Mouse (Mus musculus) kidney, postnatal 25 days (tissue): ENCODE data around the gene Dclk1.

Source experiments
- DNase-seq, 2 experiments: peaks; one replicate each; pipeline ENCODE4 v3.0.0; 2021; ENCODE audit warnings: mixed read lengths in 2 of 2

Gene Dclk1

DNA sequence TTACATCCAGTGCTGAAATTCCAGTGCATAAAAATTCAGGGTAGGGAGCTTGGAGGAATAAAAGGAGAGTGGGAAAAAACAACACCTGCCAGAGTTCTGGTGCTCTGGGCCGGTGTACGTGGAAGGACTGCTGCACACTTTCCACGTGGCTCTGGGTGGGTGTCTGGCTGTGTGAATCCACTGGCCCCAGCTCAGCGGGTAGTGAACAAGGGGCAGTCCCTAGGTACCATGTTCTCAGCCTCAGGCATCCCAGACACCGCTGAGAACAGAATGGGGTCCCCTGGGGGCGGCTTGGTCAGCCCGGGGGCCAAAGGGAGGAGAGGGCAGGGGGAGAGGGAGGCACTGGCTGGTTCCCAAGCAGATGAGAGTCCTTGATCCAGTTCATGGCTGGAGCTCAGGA lies 164.5 kb downstream of the Dclk1 start:
- DNase-seq: no peak

DNA sequence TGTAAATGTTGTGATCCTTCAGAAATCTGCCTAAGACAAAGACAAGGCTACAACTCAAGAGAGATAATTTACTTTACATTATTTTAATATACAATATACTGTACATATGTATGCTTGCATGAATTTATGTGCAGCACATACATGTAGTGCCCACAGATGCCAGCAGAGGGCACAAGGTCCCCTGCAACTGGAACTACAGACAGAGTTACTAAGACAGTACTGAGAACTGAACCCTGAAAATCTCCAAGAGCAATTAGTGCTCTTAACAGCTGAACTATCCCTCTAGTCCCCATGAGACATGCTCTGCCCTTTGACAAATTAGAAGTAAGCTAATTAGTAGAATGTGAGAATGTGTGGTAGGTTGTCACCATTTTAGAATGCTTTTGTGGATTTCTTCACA lies 169.4 kb downstream of the Dclk1 start:
- no peak for DNase-seq

DNA sequence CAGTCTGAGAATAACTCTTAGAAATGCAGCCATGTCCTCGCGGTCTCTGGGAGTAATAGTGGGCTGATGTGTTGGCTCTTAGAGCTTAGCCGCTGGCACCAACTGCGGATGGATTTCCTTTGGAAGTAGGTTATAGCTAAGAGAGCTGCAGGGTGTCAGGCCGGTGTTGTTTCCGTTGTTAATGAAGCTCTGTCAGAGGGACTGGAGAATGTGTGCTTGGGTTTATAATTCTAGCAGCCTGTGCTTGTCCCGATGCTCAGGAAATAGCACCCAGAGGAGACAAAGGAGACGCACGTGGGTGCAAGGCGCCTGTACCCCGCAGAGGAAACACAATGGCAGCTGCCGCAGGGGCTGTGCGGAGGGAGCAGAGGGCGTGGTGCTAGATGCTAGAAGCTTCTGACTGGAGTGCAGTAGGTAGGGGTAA lies 173.4 kb downstream of the Dclk1 start:
- peak in 1 of 2 experiments; percentile 34 for DNase-seq

DNA sequence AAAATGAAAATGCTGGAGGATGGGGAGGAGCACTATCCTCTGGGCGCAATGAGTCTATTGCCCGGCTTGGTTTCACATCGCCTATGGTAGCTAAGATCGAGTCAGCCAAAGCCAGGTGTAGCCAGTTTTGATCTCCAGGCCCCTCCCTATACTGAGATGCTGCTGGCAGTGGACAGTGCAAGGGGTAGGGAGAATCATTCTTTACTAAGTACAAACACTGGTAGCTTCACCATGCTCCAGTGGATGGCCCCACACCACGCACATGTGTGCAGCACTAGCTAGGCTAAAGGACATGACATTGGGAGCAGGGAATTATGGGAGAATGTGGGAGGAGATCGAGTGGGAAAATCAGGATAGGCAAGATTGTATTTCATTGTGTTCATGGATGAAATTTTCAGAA lies 176.7 kb downstream of the Dclk1 start:
- DNase-seq: no peak

DNA sequence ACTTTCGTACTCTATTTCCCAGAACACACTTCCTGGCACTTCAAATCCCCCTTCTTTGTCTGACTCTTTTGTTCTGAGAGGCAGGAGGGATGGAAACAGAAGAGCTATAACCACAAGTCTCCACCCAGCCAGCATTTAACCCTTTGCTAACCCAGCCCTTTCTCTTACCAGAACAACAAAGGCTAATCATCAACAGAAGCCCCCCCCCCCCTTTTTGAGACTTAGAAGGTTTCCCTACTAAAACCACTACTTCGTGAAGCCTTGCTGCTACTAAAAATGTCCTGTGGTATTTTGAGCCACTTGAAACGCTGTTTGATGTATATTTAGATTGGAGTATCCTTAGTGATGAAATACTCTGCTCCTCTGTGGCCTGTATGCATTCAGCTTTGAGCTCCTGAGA lies 177.2 kb downstream of the Dclk1 start:
- DNase-seq: no peak

DNA sequence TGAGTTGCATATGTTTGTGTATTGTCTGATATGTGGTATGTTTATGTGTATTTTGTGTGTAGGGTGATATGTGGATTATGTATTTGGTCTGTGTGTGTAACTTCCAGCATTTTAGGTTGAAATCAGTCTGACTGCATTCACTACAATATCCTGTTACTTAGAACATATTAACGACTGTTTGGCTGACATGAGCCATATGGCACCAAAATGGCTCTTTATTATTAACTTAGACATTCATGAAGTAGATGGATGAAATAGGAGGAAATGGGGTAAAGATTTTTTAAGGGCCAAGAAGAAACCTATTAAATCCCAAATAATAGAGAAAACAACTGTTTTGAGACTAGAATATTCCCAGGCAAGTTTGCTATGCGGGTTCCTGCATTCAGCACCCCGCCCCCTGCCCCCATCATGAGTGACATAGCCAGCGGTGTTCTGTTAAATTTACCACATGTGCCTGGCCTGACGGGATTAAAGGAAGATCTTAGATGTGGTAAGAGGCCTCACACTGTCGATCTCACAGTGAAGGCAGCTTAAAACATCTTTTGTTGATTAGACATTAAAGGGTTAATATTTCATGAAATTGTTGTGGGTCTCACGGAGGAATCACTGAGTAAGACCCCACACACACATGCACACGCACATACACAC lies 178.4 kb downstream of the Dclk1 start:
- no peak for DNase-seq

DNA sequence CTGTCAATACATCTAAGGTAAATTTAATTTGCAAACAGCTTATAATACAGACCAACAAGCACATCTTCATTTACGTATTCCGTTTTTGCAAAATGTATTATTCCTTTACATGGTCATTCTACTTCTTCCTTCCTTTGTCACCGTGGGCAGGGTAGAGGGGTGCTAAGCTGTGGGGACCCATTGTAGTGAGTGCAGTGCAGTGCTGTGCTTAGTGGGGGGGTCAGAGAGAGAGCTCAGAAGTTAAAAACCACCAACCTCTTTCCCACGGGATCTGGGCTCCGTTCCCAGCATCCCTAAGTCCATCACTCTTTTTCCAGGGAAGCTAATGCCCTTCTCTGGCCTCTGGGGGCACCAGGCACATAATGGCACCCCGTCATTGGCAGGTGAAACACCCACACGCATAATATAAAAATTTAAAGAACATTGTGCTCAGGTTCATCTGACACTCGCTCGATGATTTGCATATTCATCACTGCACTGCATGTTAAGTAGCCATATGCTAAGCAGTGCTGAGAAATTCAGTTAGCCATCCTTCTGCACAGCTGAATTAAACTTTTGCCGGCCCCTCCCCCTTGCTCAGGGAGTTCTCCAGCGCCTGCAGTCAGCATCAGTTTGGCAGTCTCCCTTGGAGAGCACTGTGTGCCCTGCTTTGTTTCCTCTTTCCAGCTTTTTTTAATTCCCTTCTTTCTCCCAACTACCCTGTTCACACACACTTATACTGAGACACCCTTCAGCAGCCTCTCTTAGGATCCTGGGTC lies 181.7 kb downstream of the Dclk1 start:
- no peak for DNase-seq

DNA sequence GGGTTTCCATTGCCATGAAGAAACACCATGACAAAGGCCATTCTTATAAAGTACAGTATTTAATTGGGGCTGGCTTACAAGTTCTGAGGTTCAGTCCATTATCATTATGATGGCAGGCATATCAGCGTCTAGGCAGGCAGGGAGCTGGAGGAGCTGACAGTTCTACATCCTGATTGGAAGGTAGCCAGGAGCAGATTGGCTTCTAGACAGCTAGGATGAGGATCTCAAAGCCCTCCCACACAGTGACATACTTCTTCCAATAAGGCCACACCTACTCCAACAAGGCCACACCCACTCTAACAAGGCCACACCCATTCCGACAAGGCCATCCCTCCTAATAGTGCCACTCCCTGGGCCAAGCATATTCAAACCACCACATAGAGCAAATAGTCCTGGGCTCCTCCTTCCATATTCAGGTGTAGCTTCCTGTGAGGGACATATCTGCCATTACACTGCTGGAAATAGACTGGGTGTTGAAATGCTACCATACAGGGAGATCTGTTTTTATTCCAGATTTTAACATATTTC lies 187.9 kb downstream of the Dclk1 start:
- DNase-seq: no peak

DNA sequence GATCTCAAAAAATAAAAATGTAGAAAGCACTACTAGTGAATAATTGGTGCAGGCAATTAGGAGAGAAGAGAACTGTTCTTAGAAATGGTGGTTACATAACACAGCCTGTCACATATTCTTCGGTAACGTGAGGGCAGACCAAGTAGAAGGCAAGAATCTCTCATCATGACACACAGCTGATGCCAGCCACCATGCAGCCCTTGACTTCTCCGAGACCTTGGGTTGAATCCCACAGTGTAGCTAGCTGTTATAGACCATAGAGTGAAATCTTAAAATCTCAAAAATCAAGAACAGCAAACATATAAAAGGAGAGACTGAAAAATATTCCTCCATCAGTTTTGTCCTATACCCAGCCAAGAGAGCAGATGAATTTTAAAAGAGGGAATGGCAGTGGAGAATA lies 189.1 kb downstream of the Dclk1 start:
- no peak for DNase-seq

DNA sequence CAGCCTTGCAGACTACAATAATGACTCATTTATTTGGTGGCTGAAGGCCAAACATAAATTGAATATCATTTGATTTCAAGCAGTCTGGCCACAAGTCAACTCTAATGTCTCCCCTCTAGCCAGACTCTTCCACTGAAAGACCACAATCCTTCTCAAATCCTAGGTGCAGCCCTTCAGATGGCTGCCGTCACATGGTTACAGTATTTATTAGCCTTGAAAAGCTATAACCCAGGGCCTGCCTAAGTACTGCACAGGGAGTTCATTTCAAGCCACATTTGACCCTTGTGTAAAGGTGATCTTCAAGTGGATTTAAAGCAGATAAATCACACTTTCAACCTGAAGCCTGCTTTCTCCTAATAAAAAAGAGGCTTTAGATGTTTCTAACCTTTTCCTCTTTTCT lies 192.1 kb downstream of the Dclk1 start:
- DNase-seq: no peak

DNA sequence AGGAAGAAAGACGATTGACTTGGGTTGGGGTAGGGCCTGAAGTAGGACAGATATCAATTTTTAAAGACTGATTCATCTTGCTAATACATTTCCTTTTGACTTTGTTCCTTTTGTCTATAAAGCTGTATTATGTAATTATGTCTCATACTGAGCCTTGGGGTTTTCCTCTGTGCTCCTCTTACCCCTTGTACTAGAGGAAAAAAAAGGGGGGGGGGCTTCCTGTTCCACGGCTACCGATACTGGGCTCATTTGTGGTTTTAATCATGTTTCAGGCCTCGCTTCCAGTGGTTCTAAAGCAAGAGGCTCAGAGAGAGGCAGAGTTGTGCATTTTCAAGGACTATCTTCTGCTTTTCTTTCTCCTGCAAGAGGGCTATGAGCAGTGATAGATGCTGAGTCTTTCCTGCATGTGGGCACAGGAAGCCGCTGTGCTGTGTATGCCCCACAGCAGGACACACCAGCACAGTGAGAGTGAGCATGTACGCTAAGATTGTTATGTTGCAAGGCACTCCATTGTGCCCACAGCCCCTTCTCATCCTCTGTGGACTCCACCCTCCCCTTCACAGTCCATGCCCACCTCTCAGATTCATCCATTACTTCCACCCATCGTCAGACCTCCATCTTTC lies 196.8 kb downstream of the Dclk1 start:
- DNase-seq: no peak

DNA sequence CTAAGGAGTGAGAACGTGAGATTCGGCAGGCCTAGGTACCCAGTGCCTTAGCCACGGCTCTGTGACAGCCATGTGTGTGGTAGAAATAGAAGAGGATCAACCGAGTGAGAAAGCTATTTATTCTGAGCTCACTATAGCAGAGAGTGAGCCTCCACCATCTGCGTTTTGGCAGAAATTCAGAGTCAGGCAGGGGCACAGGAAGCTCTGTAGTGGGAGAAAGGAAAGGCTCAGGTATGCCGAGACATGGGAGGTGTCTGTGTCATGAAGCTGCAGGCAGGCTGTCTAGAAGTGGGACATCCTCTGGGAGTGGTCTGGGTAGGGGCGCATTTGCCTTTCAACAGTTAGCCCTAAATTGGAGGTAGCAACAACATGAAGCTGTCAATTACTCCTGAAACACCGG lies 198.2 kb downstream of the Dclk1 start:
- no peak for DNase-seq

DNA sequence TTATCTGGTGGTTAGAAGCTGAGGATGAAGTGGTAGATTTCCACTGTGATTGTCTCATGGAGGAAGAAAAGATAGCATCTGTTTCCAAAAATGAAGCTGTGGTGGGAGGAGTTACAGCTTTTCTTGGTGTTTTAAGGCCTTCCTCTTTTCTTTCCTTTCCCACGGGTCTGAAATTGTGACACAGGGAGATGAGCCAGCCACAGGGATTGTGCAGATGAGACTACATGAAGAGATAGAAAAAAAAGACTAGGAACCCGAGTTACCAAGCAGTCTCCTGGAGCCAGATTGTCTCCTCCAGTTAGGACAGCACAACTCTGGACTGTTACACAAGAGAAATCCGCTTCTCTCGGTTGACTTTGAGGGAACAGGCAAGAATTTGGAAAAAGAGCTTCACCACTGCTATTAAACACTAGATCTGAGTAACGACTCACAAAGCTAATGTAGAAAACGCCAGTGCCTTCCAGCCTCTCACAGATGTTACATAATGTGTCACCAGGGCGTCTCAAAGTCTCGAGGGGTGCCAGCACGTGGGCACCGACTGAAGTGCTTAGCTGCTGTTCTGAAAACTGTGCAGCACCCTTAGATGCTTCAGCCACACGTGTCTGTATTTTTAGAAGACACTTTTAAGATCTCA lies 200.0 kb downstream of the Dclk1 start:
- DNase-seq: no peak

DNA sequence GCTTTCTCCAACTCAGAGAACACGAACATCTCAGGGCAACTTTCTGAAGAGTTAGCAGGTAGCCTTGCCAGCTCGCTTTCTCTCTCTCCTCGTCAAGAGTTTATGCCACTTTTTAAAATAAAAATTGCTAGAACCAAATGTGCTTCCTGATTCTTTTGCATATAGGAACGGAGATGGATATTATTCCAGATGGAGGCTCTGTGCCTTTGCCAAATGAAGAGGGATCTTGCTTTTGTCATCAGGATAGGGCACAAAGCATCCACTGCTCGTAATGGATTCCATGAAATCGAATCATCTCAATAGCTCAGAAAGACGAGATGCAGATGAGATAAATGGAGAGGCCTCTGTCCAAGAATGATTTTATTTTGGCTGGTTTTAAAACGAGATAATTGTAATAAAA lies 201.1 kb downstream of the Dclk1 start:
- no peak for DNase-seq

DNA sequence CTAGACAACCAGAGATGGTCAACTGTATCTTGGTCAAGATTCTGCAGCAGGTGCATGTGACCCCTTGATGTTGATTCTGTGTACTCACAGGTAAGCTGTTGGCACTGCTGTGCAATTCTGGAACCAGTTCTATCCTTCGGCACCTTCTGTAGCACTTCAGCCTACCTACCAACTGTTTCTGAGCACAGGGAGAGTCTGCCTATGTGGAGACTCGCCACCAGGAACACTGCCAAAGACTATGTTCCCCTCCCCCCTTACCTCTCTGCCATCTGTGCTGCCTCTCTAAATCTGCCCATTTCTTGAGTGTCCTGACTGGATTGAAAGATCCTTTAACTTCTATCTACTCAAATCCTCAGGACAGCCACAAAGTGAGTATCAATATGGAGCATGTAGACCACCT lies 201.6 kb downstream of the Dclk1 start:
- DNase-seq: no peak

DNA sequence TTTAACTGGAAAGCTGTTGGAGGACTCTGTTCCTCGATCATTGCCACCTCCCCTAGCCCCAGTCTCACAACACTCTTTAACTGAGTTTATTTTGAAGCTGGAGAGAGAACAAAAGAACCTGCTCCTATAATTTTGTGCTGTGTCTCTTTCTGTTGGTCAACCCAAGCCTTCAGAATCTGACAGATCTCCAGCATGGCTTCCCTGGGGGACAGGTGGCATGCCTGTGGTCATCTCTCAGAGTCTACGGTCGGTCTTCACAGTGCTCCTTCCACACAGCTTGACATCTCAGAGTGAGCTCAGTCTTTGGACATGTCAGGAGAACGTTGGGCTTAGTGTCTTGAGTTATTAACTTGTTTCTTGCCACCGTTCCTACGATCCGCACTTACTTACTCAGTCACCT lies 204.5 kb downstream of the Dclk1 start:
- no peak for DNase-seq

DNA sequence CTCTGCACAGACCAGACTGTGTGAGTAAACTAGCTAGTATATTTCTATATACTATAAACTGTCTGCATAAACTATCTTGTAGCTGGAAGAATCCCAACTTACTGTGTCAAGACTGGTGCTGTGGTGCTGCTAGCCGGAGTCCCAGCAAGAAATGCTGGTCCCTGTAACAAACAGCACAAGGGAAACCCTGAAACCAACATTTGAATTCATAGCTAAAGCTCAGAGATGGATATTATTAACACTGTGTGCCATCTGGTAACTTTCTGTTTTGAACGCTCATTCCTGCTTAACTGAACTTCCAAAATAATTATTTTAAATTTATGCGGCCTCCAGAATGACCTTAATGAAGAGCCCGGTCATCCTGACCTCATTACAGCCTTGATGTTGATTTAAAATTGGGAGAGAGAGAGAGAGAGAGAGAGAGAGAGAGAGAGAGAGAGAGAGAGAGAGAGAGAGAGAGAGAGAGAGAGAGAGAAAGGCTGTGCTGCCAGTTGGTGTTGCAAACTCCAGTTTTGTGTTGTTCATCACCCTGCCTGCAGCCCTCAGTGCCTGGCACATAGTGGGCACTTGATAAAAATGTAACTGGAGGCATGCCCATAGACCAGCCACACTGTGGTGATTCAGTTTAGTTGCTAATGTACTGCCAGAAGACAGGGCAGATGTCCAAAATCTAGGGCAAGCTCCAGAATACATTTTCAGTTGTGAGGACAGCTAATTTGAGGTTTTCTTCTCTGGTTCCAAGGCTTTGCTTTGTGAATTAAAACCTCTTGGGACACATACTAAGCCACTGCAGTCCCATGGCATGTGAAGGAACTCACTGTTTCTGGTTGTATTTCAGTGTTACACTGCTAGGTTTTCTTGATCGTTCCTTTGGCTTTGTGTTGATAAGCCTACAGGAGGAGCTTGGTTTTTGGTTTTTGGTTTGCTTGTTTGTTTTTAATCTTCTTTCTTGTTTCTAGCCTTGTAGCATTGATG lies 205.6 kb downstream of the Dclk1 start:
- DNase-seq: no peak

DNA sequence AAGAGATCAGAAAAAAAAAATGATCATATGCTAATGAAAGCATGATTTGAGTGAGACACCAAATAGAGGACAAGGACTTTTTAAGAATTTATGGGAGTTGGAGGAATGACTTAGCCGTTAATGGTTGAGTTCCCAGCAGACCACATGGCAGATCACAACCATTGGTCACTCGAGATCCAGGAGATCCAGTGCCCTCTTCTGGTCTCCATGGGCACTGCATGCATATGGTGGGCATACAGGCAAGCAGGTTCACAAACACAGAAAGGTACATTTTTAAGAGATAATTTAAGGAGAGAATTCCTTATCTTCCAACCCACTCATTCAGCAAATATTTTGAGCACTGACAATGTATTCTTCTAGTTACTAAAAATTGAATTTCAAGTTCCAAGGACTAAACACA lies 207.0 kb downstream of the Dclk1 start:
- DNase-seq: no peak

DNA sequence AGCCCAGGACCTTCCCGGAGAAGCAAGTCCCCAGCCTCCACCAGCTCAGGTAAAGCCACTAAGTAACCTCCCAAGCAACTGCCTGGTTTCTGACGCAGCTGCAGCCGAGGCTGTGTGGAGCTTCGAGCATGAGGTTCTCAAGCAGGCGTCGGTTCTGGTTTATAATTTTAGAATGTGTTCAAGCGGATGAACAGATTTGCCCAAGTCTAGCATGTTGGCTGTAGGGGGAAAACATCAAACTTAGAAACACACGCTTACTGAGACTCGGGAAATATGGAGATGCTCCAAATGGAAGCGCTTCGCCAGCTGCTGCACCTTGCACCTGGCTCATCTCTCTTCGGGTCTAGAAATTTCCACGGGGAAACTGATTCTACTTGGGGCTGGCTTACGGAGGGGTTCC lies 208.9 kb downstream of the Dclk1 start:
- DNase-seq: no peak

DNA sequence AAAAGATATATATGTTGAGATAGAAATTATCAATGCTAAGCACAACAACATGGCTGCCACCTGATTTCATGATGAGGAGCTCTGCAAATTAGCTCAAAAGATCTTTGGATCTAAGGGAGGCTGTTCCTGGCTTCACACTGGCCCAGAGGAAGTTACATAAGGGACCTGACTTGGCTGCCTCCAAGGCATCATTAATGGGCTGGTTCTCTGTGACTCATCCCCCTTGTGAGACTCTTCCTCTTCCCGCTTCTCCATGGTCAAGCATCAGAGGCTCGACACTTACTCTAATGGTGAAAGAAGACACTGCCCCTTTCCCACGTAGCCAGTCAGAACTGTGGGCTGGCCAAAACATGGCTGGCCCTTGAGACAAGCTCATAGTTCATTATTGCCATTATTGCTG lies 209.7 kb downstream of the Dclk1 start:
- DNase-seq: no peak

DNA sequence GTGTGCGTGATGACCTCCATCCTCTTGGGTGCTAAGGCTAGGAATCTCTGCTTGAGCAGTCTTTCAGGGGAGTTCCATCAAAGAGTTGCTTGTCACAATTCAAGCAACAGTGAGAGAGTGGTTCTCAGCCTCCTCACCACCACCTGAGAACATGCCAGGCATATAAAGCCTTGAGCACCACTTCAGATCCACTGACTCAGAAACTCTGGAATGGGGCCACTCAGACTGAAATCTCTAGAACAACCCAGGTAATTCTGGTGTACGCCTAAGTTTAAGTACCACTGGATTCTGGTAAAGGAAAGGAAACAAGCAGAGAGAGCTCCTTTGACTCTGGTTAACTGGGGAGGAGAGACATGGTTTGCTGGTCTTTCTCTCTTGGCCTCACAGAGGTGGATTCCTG lies 210.3 kb downstream of the Dclk1 start:
- DNase-seq: no peak

DNA sequence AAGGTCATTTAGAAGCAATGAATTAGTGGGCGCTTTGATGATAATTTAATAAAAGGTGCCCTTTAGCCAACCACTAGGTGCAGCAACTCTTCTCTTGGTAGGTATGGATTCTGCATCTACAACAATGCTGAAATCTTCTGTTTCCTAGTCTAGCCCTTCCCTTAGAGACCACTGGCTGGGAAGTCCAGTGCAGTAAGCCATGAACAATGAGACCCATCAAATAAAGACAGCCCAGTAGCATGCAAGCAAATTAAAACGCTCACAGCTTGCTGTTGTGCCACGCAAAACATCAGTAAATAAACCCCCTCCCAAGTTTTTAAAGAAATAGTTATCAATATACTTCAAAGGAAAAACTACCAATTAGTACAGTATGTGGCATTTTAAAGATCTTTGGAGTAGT lies 218.9 kb downstream of the Dclk1 start:
- DNase-seq: no peak
